Mouse (Mus musculus) embryonic facial prominence, embryonic 13.5 days (tissue): ENCODE measurements around the gene Maml3. TPM values are rescaled to one million over a fixed set of nuclear protein-coding genes. Genes with fewer than 3 reads are reported as not detected.

Experiments used
- ATAC-seq: fragments of 200-750 bp; cut with Nextera tagmentation; 2 replicates; pipeline ENCODE4 v1.8.0; 2017; ENCODE audit warnings: low read depth; ENCODE audit not compliant: insufficient number of reproducible peaks, insufficient read depth, low FRiP score, low TSS enrichment
- H3K27ac ChIP-seq: fragments of 300-500 bp; sonication (generic); 2 replicates; pipeline ENCODE4 v1.5.1; 2015; ENCODE audit warnings: moderate library complexity, mild to moderate bottlenecking, inconsistent platforms
- H3K27me3 ChIP-seq: fragments of 300-500 bp; sonication (generic); 2 replicates; pipeline ENCODE4 v1.6.1; 2015; ENCODE audit warnings: mild to moderate bottlenecking, inconsistent platforms
- H3K36me3 ChIP-seq: fragments of 300-500 bp; sonication (generic); 2 replicates; pipeline ENCODE4 v1.6.1; 2015; ENCODE audit warnings: mild to moderate bottlenecking, inconsistent platforms
- H3K4me1 ChIP-seq: fragments of 300-500 bp; sonication (generic); 2 replicates; pipeline ENCODE4 v1.6.1; 2015; ENCODE audit warnings: inconsistent platforms
- H3K4me2 ChIP-seq: fragments of 300-500 bp; sonication (generic); 2 replicates; pipeline ENCODE4 v1.6.1; 2015; ENCODE audit warnings: moderate library complexity, mild to moderate bottlenecking, inconsistent platforms
- H3K4me3 ChIP-seq: fragments of 300-500 bp; sonication (generic); 2 replicates; pipeline ENCODE4 v1.5.1; 2015; ENCODE audit warnings: mild to moderate bottlenecking, inconsistent platforms
- H3K9ac ChIP-seq: fragments of 300-500 bp; sonication (generic); 2 replicates; pipeline ENCODE4 v1.6.1; 2015; ENCODE audit warnings: mild to moderate bottlenecking, inconsistent platforms
- H3K9me3 ChIP-seq: fragments of 300-500 bp; sonication (generic); 2 replicates; pipeline ENCODE4 v1.6.1; 2016; ENCODE audit warnings: inconsistent platforms
- WGBS: fragments of 180-500 bp; shearing (Covaris S2); methylation state at CpG from one replicate; pipeline ENCODE4 v1.1.7; 2015; ENCODE audit warnings: mixed read lengths; 5-methylcytosine and 5-hydroxymethylcytosine counted together
- polyA plus RNA-seq: library from polyadenylated mRNA; unstranded; fragments of >200 nt; fragmentation: Nextera tagmentation; extraction: Ambion mirVana; gene quantifications from 2 replicates; pipeline ENCODE4 v1.2.1, GENCODE M21; 2015

The Maml3 gene
- polyA plus RNA-seq, 1 experiment from 2014 or later = 6.5 TPM

- H3K4me1 ChIP-seq = peaks cover 4% of the 10 kb centered on the region; the same call in 1 of the 2 replicates
- WGBS = 90% methylated on average over 6 of the region's 6 CpGs
- H3K4me2 ChIP-seq = no peak overlapping the region
- no peaks in the 10 kb centered on the region for H3K9me3 ChIP-seq
- no peak overlapping the region for H3K9ac ChIP-seq
- no peak overlapping the region for H3K27ac ChIP-seq
- no peak for ATAC-seq
- no peak overlapping the region for H3K4me3 ChIP-seq
- H3K36me3 ChIP-seq = no peaks in the 10 kb centered on the region
- H3K27me3 ChIP-seq = no peaks in the 10 kb centered on the region
Observed at GRCm38 (mm10) chr3:51638260-51638659, 466.6 kb downstream of the Maml3 start.

DNA sequence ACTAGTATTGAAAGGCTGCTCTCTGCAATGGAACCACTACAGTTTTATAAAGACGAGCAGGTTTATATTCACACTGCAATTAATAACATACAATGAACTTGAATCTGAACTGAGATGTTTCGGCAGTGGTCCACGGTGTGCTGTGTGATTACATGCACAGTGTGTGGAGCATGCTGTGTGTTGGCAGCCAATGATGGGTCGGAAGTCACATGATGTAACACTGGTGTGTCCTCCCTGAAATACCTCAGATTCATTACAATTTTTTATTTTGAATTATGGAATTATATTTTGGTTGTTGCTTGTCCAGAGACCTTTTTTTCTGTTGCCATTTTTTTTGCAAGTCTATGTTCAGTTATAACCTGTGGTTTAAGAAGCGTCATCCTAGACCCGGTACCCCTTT, 467.6 kb downstream of the Maml3 start:
- H3K27me3 ChIP-seq = no peaks in the 10 kb centered on the region
- no peak overlapping the region for H3K27ac ChIP-seq
- no peak overlapping the region for H3K4me3 ChIP-seq
- H3K4me2 ChIP-seq = no peak overlapping the region
- H3K36me3 ChIP-seq = no peaks in the 10 kb centered on the region
- H3K9me3 ChIP-seq = no peaks in the 10 kb centered on the region; the same call in 1 of the 2 replicates
- no peak for ATAC-seq
- WGBS = 89% methylated on average over 6 of the region's 6 CpGs
- H3K9ac ChIP-seq = no peak overlapping the region
- peaks cover 4% of the 10 kb centered on the region; the same call in 1 of the 2 replicates for H3K4me1 ChIP-seq

GRCm38 (mm10) chr3:51636700-51637099, 468.2 kb downstream of the Maml3 start:
- Histone ChIP-seq H3K27ac (no peak overlapping the region), H3K4me1 (peaks cover 4% of the 10 kb centered on the region; the same call in 1 of the 2 replicates), H3K27me3 (no peaks in the 10 kb centered on the region), H3K9me3 (peaks cover 2% of the 10 kb centered on the region; the same call in 1 of the 2 replicates), H3K36me3 (no peaks in the 10 kb centered on the region), H3K4me2 (no peak overlapping the region), H3K4me3 (no peak overlapping the region), H3K9ac (no peak overlapping the region)
- no peak for ATAC-seq
- 89% methylated on average over 20 of the region's 20 CpGs for WGBS

DNA sequence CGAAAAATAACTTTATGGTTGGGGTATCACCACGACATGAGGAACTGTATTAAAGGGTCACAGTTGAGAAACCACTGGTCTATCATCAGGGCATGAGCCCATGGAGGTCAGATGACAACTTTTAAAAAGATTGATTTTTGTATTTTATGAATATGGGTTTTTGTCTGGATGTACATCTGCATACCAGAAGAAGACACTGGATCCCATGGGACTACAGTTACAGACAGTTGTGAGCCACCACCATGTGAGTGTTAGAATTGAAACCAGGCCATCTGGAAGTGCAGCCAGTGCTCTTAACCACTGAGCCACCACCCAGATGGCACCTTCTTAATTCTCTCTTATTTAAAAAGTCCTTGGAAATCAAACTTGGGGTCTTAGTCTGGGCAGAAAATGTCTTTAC, 468.9 kb downstream of the Maml3 start:
- Histone ChIP-seq H3K4me3 (no peak overlapping the region), H3K9me3 (peaks cover 9% of the 10 kb centered on the region), H3K27ac (no peak overlapping the region), H3K9ac (no peak overlapping the region), H3K4me2 (no peak overlapping the region), H3K27me3 (no peaks in the 10 kb centered on the region), H3K4me1 (peaks cover 4% of the 10 kb centered on the region; the same call in 1 of the 2 replicates), H3K36me3 (no peaks in the 10 kb centered on the region)
- no peak for ATAC-seq
- WGBS = 83% methylated on average over 2 of the region's 2 CpGs

Other genes with a start within 250 kb of the Maml3 start
- 5.7 and 7.3 TPM in 2 replicates for gene Foxo1, start 163.3 kb upstream of the Maml3 start, polyA plus RNA-seq